Mouse (Mus musculus) layer of hippocampus, postnatal 10 days (tissue): Measurements from ENCODE around the gene Cirbp. TPM values are rescaled to one million over a fixed set of nuclear protein-coding genes. Genes with fewer than 3 reads are reported as not detected.

ENCODE experiments used
- DNase-seq, 2 experiments: peaks; one replicate each; pipeline ENCODE4 v3.0.0; 2021; ENCODE audit warnings: low spot score in 2 of 2
- long read RNA-seq: library from polyadenylated mRNA; stranded (forward); transcript quantifications from one replicate; pipeline ENCODE4 v2.0.0, GENCODE M21; 2023
- total RNA-seq, 2 experiments: library from RNA; stranded (reverse); gene quantifications; 2 replicates each; pipeline ENCODE4 v1.2.3; 2021

Cirbp gene
- 100 to 1,000 TPM; 154 to 175 TPM for total RNA-seq
- long read RNA-seq, transcript Cirbp-204 (6 exons, 912 nt): minor isoform, 6 of 357 reads
- long read RNA-seq, transcript Cirbp-202 (7 exons, 1,321 nt): major isoform, 256 of 357 reads
- long read RNA-seq, partial matches to known transcripts: 6 of 357 reads
- long read RNA-seq, other reads (novel, unspliced or antisense): 86 of 357 reads

DNA sequence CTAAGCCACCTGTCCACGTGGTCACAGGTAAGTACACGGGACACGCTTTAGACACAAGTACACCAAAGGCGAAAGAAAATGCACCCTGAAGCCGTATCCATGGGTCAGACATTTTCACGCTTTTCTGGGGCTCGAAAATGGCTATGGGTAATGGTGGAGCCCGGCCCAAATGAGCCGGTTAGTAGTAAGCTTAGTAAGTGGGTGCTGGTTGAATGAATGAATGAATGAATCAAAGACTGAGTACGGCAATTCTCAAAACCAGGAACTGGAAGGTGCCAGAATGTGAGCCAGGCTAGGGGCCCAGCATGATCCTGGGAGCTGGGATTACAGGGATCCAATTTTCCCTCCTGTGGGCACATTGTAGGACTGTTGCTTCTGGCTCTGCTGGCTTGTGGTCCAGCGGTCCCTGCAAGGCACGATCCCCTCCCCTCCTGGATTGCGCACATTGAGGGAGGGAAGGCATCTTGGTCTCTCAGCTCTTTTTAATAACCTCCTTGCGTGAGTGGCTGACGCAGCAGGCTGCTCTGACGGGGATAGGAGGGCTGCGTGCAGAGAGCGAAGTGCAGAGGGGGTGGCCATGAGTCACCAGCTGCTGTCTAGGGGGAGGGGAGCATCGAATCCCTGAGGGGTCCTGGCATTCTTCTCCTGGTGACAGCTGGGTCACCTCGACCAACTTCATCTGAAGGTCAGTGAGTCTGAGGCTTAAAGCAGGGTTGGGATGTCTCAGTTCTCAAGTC, at the start of gene Cirbp:
Cirbp (plus strand) TSS at position 594 of the 737 bp plus-strand sequence.
- peak in 1 of 2 experiments; percentile 51 for DNase-seq

DNA sequence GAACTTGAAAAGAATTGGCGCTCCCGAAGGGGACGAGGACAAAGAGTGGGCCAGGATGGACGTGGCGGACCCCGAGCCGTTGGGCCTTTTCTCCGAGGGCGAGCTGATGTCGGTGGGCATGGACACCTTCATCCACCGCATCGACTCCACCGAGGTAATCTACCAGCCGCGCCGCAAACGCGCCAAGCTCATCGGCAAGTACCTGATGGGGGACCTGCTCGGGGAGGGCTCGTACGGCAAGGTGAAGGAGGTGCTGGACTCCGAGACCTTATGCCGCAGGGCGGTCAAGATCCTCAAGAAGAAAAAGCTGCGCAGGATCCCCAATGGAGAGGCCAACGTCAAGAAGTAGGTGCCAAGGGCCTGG, 49.2 kb upstream of the Cirbp start:
- peak in 1 of 2 experiments; percentile 43 for DNase-seq

DNA sequence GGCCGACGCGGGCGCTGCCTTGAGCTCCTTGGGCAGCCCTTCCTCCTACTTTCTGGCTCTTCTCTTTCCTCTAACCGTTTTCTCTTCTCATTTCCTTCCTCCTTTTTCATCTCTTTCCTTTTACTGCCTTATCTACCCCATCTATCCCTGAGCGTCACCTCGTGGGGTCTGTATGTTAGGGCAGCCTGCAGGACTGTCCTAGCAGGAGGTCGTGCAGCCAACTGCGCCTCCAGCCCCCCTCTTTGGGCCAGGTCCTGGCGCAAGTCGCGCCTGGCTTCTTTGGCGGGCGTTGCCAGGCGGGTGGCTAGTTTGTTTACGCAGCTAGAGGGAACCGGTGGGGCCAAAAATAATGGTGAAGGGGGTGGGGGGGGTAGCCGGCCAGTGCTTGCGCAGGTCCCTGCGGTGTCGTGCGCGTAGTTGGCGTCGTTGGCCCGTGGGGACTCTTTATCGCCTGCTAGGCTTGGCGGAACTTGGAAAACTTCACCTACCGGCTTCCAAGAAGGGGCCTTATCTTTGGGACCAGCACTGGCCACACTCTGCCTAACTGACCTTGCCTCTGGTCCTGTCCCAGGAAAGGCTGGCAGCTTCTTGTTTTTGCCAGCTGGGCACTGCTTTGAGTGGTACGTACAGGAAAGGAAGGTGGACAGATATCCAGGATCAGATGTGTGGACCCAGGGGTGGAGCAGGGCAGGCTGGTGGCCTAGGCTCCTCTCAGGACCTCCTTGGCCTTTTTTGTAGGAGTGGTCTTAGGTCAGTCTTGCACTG, 48.7 kb upstream of the Cirbp start:
- peak in 1 of 2 experiments; percentile 44 for DNase-seq

DNA sequence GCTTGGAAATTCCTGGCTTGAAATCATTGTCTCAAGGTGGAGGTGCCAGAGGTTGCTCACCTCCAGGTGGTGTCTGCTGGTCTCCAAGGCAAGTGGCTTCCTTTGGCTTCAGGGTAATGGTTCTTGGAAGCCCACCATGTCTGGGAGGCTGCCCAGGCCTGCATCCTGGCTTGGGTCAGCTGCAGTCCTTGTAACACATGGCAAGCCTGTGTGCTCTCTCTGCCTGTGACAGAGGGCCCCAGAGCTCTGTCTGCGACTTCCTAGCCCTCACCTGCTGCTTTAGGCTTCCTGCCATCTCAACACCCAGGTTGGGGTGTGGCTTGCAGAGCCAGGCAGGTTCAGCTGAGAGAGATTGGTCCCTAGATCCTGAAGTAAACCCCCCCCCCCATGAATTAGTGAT, 48.0 kb upstream of the Cirbp start:
- DNase-seq: no peak

DNA sequence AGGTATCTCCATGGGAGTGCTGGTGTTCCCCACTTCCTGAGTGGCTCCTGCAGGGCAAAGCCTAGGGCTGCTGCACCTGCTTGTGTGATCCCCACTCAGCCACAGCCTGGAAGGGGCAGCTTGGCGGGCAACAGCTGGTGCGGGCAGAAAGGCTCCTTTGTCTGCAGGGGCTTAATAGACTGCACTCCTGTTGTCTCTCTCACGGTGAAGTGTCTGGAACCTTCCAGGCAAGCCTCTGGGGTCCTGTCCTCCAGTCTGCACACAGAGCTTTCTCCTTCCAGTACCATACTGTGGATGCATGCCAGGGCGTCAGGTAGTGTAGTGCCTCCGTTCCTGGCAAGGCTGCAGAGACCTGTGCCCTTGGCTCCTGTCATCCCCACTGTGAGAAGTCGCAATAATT, 47.2 kb upstream of the Cirbp start:
- DNase-seq: no peak

DNA sequence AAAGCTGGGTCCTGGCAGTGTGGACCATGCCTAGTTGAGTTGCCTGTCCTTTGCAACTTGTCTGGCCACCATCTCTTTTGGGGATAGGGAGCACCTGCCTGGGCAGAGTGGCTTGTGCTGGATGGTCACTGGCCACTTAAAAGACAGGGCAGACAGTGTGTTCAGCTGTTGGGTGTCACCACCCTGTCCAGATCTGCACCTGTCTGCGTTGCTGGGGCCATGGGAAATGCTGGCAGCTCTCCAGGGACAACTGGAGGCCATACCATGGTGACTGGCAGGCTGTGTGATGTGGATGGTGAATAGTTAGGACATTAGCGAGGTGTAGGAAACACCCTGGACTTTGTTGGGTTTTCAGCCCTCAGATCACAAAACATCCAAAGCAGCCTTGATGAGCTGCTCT, 45.6 kb upstream of the Cirbp start:
- no peak for DNase-seq

DNA sequence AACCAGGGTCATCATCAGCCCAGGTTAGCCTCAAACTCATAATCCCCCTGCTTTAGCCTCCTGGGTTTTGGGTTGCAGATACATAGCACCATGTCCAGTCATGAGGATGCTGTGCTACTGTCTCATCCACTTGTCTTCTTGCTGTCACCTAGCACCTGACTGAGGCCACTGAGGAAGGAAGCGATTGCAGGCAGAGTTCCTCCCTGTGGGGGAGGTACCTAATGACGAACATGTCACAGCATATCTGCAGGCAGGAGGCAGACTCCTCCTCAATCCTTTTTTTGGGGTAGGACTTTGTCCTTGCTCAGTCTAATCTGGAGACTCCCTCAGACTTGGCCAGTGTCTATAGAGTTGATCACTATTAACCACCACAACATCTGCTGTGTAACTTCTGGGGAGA, 44.1 kb upstream of the Cirbp start:
- DNase-seq: no peak

DNA sequence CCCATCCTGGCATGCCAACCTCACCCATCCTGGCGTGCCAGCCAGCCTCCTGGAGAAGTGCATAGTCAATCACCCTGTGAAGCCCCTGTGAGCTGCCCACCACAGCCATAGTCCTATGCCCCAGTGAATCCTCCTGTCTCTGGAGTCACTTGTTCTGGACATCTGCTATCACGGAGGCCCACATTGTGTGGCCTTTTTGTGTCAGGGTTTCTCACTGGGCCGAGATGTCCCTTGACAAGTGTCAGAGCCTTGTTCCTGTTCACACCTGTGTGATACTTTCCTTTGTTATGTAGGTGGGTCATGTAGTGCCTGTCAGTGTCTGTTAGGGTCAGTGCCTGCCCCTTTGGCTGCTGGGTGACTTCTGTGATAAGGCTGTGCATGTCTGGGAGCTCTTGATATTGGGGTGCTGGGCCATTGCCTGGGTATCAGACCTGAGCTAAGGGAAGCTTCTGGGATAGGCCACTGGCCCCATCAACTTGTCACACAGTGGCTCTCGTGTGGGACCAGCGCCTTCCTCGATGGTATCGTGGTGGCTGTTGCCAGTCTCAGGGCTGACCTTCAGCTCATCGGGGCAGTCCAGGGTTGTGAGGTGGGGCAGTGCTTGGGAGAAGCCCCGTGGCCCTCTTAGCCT, 41.7 kb upstream of the Cirbp start:
- no peak for DNase-seq

DNA sequence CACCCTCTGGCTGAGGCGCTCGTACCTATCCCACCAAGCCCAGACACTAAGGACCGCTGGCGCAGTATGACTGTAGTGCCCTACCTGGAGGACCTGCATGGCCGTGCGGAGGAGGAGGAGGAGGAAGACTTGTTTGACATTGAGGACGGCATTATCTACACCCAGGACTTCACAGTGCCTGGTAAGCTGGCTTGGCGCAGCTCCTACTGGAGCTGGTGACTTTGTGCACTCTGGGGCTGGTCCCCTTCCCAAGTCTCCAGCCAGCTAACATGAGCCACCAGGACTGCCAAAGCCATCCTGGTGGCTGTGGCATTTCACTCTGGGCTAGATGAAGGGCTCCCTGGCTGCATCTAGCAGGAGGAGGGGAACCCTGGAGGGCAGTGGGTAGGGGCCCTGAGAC, 37.9 kb upstream of the Cirbp start:
- no peak for DNase-seq

DNA sequence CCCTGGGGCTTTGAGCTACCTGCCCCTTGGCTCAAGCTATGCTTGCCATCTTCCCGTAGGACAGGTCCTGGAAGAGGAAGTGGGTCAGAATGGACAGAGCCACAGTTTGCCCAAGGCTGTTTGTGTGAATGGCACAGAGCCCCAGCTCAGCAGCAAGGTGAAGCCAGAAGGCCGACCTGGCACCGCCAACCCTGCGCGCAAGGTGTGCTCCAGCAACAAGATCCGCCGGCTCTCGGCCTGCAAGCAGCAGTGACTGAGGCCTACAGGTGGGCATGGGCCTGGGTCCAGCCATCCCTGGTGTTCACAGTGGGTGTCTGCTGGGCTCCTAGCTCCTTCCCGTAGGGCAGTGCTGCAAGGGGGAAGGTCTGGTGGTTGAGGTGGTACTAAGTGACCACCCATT, 35.9 kb upstream of the Cirbp start:
- DNase-seq: peak; percentile 20 to 36

DNA sequence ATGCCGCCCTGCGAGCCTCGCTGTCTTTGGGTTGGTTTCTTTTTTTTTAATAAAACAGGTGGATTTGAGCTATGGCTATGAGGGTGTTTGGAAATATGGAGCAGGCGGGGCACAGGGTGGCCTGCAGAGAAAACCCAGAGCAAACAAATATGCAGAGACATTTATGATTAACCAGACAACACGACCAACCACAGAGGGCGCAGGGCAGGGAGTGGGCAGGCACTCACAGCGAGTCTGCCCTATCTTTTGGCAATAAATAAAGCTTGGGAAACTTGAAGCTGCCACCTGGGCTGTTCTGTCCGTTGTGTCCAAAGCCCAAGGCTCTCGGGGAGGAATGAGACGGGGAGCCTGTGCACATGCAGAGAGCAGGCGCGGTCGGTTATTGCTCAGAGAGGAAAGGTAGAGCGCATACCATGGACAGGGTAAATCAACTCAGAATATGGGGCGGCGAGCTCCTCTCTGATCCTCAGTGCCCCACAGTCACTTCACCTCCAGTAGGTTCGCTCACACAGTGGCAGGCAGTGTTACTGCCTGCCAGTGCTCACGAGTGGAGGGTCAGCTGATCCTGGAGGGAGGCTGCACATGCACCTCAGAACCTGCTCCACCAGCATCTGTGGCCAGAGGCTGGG, 35.3 kb upstream of the Cirbp start:
- no peak for DNase-seq

DNA sequence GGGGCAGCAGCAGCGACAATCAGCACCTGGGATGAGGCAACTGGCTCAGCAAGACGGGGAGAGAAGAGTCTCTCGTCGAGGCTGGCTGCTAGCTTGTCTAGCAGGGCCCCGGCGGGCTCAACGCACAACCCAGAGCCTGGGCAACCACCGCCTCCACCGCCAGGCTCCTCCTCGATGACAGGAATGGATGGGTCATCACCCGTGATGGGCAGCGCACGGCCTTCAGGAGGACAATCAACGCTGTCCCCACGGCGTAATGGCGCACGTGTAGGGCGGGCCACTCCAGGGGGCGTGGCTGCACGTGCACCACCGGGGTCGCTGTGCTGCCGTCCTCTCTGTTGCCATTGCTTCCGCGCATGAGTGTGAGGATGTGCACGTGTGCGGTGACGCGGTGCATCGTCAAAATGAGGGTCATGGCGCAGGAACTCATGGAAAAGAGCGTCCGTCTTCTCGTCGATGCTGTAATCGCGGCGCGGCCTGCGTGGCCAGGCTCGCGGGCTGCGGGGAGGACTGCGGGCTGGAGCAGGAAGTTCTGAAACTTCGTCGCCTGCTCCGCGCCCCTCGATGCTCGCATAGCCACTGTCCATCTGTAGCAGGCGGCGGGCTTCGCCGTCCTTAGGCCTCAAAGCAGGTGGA, 34.4 kb upstream of the Cirbp start:
- peak; percentile 66 to 76 for DNase-seq

DNA sequence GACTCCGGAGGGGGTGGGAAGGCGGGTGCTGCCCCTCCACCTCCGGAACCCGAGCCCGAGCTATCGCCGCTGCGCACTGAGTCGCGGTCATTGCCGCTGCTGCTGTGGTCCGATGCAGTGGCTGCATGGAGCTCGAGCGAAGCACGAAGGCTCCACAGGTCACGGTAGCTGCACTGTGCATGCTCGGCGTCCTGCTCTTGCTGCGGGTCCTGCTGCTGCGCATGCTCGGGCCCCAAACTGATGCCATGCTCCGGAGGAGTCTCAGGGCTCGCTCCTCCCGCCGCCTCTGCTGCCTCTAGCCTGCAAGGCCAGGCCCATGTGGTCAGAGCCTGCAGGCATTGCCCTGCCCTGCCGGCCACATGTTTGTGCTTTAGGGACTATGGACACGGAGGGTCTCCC, 33.8 kb upstream of the Cirbp start:
- DNase-seq: peak in 1 of 2 experiments; percentile 48

DNA sequence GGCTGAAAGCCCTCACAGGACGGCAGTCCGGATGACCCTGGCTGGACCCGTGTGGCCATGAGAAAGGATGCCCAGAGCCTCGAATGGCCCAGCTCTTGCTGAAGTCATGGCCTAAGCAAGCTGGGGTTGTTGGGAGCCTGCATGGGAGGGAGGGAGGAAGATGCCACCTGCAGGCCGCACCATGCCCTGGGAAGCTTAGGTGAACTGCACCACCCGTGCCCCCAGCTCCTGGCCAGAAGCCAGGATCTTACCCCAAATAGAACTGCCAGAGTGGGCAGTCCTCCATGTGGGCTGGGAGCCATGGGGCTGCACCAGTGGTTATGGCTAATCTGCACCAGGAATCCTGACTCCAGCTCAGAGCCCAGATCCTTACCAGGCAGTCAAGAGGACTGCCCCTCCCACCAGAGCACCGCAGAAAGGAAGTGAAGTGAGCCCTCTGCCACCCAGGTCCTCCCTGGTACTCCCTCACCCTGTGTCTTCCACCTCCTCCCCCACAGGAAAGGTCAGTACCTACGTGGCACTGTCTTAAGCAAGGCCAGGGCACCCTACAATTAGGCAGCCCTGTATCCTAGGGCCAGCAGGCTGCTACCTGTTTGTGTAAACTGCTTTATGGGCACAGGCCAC, 32.4 kb upstream of the Cirbp start:
- DNase-seq: peak; percentile 55 to 71

DNA sequence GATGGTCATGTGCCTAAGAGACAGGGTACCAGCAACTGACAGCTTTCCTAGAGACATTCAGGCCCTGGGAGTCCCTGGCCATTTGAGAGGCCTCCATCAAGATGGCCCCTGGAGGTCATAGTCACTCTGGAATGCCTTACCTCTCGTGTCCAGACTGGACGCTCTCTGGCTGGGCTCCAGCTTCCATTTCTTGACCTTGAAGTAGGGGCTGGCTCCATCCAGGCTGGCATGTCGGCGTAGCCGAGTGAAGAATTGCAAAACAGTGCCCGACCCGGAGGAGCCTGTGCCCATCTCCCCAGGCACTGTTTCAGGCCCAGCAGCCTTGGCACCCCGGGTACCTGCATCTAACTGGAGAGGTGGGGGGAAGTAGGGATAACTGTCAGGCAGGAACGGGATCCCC, 31.4 kb upstream of the Cirbp start:
- peak in 1 of 2 experiments; percentile 17 for DNase-seq

DNA sequence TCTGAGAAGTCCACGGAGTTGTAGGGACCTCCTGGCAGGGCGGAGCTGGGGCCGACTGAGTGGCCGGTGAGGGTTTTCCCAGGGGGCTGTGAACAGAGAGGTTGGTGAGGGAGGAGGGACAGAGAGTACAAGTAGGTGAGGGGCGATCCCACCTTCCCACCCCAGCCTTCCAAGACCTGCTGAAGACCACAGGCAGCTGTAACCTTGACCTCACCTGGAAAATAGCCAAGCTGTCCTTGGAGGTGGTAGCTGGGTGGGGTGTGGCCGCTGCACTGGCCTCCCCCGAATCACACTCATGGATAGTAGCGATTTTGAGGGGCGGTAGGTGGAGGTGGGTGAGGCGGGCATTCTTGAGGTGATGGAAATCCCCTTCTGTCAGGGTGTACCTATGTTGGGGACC, 30.6 kb upstream of the Cirbp start:
- DNase-seq: no peak

DNA sequence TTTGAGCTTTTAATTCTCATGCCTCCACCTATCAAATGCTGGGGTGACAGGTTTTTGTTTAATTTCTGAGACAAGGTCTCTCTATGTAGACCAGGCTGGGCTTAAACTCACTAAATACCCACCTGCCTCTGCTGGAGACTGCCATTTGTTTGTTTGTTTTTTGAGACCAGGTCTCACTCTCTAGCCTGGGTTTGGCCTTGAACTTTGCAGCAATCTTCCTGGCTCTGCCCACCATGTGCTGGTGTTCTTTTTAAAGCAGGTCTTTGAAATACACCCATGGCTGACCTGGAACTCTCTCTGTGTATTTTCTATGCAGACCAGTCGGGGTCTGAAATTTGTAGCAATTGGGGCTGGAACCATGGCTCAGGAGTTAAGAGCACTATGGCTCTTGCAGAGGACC, 30.1 kb upstream of the Cirbp start:
- no peak for DNase-seq

DNA sequence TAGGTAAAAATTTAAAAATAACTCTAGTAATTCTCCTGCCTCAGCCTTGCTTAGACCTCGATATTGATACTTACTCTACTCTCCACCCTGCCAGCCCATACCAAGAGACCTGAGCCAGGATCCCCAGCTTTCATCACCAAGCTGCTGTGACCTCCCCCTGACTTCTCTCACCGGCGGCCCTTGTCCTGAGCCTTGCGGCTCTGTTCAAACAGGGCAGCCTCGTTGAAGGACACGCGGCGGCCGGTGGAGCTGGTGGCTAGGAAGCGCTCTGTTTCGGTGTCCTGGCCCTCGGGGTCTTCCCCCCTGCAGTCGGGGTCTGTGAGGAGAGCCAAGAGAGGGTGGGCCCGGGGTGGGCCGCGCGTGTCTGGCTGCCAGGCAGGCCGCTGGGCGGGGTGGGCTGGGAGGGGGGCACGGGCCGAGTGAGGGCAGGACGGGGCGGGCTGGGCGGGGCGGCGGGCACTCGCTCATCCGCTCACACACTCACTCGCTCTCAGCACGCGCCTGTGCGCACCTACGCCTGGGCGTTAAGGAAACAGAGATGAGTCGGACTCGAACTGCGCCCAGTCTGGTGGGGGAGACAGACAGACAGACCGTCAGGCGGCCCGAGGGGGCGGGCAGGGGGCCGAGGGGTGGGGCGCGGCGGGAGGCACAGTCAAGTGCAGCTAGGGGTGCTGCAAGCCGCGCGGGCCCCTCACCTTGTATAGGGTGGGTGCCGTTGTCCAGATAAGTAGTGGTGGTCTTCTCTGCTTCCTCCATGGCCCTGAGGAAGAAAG, 29.4 kb upstream of the Cirbp start:
- peak in 1 of 2 experiments; percentile 15 for DNase-seq

DNA sequence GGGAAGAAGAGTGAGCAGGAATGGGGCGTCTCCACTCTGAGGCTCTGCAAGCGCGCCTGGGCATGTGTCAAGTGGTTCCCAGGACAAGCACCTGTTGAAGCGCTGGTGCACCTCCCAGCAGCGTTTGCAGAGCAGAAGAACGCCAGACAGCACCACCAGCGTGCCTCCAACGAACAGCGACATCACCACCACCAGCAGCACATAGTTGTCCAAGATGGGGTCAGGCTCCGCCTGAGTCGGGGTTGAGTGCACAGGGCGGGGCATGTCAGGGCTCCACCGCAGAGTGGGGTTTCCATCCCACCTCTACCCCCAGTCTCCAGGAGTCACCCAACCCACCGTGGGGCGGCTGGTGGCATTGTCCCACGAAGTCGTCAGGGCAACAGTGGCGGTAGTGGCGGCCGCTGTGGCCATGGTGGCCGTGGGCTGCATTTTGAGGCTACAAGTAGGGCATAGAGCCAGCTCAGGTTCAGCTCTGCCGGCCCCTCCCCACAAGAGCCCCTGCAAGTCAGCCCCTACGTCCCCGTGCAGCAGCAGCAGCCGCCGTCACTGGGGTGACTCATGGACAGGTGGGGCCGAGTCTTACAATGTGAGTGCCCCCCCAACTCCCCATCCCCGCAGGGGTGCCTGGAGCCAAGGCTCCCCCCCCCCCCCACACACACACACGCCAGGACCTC, 28.7 kb upstream of the Cirbp start:
- peak; percentile 55 to 64 for DNase-seq
